Mouse (Mus musculus): Measurements from ENCODE around the gene Papss1.

Papss1 gene

DNA sequence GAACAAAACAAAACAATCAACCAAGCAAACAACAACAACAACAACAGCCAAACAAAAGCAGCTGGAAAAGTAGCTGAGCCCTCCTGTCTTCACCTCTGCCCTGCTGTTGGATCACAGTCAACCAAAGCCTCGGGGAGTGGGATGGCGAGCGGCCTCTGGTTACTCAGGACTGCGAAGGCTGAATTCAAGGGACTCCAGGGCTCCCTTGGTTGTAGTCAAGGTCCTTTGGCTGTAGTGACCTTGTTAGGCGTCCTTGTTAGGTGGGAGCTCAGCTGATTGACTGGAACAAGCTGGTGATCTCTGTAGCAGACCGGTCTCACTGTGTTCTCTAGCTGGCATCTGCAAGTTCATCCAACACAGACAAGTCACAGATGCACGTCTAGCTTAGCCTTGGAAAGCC lies 16.5 kb downstream of the Papss1 start:
- DNase-seq (ENCODE audit: low spot score): no peak

- DNase-seq (ENCODE audit: low spot score): no peak
Observed at GRCm38 (mm10) chr3:131586818-131587217, 22.2 kb downstream of the Papss1 start.

- DNase-seq (ENCODE audit: low spot score): no peak
Observed at GRCm38 (mm10) chr3:131587959-131588358, 23.4 kb downstream of the Papss1 start.

GRCm38 (mm10) chr3:131593143-131593798 lies 28.7 kb downstream of the Papss1 start:
- DNase-seq (ENCODE audit: low spot score): no peak

DNA sequence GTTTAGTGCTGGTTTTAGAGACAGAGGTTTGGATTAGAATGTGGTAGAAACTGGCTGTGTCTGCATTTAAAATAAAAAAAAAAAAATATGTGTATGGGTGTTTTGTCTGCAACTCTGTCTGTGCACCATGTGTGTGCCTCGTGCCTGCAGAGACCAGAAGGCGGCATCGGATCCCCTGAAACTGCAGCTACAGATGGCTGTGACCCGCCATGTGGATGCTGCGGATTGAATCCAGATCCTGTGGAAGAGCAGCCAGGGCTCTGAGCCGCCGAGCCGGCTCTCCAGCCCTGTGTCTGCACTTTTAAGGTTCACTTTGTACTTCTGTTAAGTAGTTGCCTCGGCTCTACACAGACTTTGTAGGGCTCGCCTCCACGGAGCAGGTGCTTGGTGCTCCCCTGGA lies 29.8 kb downstream of the Papss1 start:
- DNase-seq (ENCODE audit: low spot score): no peak

DNA sequence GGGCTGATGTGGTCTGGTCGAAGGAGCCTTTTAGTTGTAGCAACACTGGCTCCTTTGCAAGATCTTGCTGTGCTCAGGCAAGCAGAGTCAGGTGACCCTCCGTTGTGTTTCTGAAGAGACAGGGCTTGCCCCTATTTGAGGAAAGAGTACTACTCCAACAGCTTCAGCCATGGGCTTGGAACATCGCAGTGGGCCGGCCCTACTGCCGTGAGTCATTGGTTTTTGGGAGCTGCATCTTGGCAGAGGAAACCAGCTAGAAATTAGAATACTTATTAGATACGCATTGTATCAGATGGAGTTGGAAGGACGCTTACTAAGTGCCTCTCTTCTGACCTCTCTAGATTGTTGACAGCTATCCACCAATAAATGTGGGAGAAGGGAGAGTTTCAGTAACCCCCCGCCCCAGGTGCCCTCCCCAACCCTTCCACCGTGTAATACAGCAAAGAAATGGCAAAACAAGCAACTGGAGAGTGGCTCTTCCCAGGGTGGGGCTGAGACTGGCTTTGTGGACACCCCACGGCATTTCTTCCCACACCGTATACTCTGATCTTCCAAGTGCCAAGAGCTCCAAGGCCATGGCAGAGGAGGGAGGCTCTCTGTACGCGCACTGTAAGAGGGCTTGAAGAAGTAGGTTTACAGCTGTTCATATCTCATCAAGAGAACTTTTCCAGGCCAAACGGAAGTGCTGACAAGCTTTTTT lies 31.1 kb downstream of the Papss1 start:
- DNase-seq (ENCODE audit: low spot score): no peak

DNA sequence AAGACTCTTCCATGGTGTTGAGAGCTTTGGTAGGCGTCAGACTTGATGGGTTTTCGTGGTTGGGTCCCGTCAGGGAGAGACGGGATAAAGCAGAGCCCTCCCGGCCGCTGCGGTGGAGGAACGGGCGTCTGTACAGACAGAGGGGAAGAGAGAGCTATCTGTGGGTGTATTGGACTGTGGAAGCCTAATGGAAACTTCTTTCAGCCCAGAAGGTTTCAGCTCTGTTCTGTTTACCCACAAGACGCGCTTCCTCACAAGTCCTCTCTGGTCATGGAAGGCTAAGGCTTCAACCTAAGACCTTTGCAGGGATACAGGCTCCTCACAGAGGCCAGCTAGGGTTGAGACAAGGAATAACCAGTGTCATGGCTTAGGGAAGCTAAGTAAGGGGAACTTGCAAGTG lies 36.2 kb downstream of the Papss1 start:
- DNase-seq (ENCODE audit: low spot score): no peak

DNA sequence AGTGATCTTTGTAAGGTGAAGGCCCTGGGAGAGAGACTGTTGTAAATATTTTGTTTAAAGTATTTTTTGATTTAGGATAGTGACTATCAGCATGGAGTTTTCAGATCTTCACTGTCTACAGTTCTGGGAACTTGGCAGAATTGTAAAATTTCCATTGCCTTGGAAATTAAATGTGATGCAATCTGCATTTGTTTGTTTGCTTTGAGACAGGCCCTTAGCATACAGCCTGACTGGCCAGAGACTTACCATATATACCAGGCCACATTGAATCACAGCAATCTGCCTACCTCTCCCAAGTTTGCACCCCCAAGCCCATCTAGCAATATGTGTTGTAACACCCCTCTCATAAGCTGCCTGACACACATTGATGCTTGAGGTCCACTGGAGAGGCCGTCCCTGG lies 36.8 kb downstream of the Papss1 start:
- DNase-seq (ENCODE audit: low spot score): no peak

- DNase-seq (ENCODE audit: low spot score): no peak
Observed at GRCm38 (mm10) chr3:131602995-131603414, 38.4 kb downstream of the Papss1 start.

DNA sequence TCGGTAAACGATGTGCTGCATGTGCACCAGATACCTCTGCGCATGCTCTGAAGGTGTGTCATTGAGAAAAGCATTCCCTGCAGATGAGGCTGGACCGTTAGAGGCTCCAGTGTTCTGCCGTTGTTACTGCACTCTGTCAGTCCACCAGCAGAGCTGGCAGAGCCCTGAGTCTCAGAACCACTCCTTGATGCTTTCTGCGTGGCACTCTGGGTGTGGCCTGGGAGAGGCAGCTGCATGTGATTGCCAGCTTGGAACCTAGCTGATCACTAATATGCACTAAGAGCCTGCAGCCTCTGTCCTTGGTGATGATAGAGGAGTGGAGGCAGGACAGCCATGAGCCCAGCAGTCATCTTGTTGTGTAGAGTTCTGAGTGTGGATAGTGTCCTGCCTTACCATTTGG lies 43.5 kb downstream of the Papss1 start:
- no peak for DNase-seq (ENCODE audit: low spot score)

GRCm38 (mm10) chr3:131609651-131610050 lies 45.1 kb downstream of the Papss1 start:
- DNase-seq (ENCODE audit: low spot score): no peak

DNA sequence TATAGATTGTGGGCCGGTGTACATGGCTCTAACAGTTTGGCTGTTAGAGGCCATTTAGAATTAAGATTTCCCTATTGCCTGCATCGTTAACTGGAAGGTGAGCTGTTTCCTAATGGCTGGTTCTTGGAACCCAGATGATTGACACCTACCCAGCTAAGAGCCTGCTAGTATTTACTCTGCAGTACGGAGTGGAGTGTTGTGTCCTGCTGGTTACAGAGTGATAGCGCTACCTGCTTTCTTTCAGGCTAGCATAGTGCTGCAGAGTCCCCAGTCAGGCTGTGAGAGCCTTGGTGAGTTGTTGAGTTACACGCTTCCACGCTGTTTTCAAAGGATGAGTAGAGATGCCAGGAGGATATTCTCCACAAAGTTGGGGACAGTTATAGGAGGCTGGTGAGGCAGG lies 46.0 kb downstream of the Papss1 start:
- no peak for DNase-seq (ENCODE audit: low spot score)

- no peak for DNase-seq (ENCODE audit: low spot score)
Observed at GRCm38 (mm10) chr3:131612847-131613246, 48.3 kb downstream of the Papss1 start.

DNA sequence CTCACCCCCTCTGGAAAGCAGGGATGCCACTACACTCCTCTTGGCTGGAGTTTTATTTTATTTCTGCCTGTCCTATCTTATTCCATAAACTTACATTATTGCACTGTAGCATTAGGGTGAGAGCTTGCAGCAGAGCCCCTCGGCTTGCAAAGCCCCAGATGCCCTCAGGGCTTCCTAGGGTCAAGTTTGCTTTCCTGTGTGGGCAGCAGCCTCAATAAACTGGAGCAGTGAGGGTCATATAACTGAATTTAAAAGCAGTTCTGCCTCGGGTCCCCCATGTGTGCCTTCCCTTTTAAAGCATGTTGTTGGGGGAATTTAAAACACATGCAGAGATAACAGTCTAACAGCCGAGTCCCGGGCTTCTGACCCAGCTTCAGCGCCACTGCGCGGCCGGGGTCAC lies 49.5 kb downstream of the Papss1 start:
- DNase-seq (ENCODE audit: low spot score): no peak

- DNase-seq (ENCODE audit: low spot score): no peak
Observed at GRCm38 (mm10) chr3:131618580-131619338, 54.2 kb downstream of the Papss1 start.

DNA sequence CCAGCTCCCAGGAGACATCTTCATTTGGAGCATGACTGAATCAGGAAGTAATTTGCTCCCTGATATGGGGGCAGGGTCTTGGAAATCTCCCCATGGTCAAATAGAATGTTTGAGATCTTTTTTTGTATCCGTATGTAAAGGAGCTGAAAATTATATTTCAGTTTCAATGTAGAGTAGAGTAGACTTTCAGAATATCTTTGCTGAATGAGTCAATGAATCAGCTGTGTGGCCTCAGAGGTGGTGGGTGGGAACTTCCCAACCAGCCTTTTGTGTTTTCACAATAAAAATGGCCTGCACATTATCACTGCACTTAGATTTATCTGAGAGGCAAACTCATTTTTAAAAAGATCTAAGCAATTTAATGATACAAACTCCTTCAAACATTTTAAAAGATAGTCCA lies 58.6 kb downstream of the Papss1 start:
- DNase-seq (ENCODE audit: low spot score): no peak

DNA sequence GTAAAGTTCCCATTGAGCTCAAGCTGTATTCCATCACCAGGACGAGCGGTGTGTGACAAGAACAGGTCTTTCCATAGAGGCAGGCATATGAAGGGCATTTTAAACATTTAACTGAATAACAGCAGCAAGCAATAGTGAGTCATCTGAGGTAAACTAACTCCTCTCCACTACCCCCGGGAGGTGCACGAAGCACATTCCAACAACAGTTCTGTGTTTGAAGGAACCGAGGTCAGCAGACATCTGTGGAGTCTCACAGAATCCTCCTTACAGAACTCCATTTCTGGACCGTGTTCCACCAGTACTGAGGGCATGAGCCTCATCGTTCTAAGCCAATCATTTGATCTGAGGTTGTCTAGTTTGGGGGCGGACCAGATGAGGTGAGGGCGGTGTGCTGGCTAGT lies 59.5 kb downstream of the Papss1 start:
- DNase-seq (ENCODE audit: low spot score): no peak

- no peak for DNase-seq (ENCODE audit: low spot score)
Observed at GRCm38 (mm10) chr3:131627476-131627875, 62.9 kb downstream of the Papss1 start.

DNA sequence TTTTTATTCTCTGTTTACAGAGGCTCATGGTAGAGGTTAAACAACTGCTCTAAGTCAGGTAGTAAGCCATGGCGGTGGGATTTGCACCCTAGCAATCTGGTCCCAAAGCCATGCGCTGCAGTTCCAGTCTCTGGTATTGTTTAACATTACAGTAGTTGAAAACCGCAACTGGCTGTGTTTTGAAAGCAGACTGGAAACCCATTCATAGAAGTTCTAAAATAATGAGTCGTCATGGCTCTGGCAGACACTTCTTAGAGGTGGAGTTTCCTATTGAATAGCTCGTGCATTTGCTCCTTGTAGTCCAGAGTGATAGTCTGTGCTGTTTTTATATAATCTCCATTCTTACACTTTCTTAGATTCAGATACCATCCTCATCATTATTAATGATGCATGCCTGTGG lies 63.7 kb downstream of the Papss1 start:
- DNase-seq (ENCODE audit: low spot score): no peak

DNA sequence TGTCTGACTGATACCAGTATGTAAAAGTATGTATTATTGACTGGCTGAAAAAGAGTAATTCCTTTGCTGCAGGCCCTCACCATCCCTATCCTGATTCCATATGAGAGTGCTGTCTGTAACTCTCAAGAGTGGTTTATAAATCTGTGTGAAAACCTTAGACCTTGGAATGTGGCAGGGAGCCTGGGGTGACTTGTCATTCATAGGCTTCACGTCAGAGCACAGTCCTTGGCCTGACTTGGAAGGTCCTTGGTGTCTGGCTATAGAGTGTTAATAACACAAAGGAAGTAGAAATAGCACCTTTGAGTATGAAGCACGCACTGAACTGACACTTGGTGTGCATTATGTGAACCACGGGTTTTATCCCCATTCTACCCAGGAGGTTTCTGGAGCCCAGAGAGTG lies 64.4 kb downstream of the Papss1 start:
- no peak for DNase-seq (ENCODE audit: low spot score)

DNA sequence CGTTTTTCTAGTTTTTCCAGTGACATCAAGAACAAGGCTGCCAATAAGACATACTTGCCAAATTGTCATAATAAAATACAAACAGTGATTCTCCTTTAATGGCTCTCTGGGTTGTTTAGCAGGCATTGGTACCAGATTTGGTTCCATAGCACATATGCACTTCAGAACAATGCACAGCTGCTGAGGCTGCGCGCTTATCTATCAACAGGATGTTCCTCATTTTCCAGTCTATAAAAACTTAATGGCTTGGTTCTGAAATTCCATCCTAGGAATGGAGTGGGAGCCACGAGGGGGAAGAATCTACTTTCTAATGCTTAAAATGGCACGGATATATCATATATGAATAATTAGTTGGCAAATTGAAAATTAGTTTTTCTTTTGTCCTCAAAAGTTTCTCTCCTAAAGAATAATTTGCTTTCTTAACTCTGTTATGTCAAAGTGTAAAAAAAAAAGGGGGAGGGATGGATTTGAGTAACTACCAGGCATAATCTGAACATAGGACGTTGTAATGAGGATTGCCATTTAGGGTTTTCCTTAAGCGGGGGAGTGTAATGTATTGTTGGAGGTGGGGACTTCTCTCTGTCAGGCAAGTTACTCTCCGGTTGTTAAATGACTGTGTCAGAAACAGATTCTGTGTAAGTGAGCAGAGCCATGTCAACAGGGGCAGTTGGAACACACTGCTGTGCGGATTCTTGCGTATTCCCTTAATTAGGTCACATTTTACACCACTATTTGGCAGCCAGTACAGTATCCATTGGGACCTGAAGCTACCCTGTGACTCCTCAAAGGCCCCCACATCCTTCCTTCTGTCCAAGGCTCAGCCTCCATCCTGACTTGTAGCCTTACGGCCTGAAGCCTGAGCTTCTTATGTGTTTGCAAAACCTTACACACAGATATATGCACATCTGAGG lies 66.1 kb downstream of the Papss1 start:
- no peak for DNase-seq (ENCODE audit: low spot score)

- no peak for DNase-seq (ENCODE audit: low spot score)
Observed at GRCm38 (mm10) chr3:131631318-131631870, 66.8 kb downstream of the Papss1 start.
